Mouse (Mus musculus): ENCODE measurements around the gene Kdm2b. TPM values are rescaled to one million over a fixed set of nuclear protein-coding genes. Genes with fewer than 3 reads are reported as not detected.
A peak's percentile ranks its signal among the peaks of the same experiment; 100 is the strongest.

Kdm2b gene
- polyA plus RNA-seq, 1 experiment = 10.9 TPM

- peaks cover 12% of the 10 kb centered on the region; the same call in 1 of the 2 replicates for H3K4me1 ChIP-seq (ENCODE audit: control insufficient read depth, insufficient read depth, low read length)
- WGBS = 84% methylated on average over 7 of the region's 7 CpGs
- no peak overlapping the region for H3K4me3 ChIP-seq (ENCODE audit: insufficient read depth, low read depth, low read length)
- H3K36me3 ChIP-seq (ENCODE audit: control insufficient read depth, insufficient read depth, low read length) = no peaks in the 10 kb centered on the region
- H3K27me3 ChIP-seq (replicated peaks; ENCODE audit: control insufficient read depth, insufficient read depth, low read length) = no peaks in the 10 kb centered on the region
- no peak for DNase-seq
- TF ChIP-seq CTCF (conservative IDR thresholded peaks at IDR 0.05; ENCODE audit: insufficient read depth, insufficient read length, low read depth, low read length) (no peak), POLR2A (IDR thresholded peaks at IDR 0.05; ENCODE audit: low read depth, low read length) (no peak)
- no peak overlapping the region for H3K27ac ChIP-seq (ENCODE audit: insufficient read depth, low read depth, low read length)
These were observed 40.1 kb upstream of the Kdm2b start for GRCm38 (mm10) chr5:123029729-123030128.

- TF ChIP-seq POLR2A (IDR thresholded peaks at IDR 0.05; ENCODE audit: low read depth, low read length) (no peak), CTCF (conservative IDR thresholded peaks at IDR 0.05; ENCODE audit: insufficient read depth, insufficient read length, low read depth, low read length) (no peak)
- H3K27me3 ChIP-seq (replicated peaks; ENCODE audit: control insufficient read depth, insufficient read depth, low read length) = no peaks in the 10 kb centered on the region
- DNase-seq = peak; percentile 74
- H3K36me3 ChIP-seq (ENCODE audit: control insufficient read depth, insufficient read depth, low read length) = no peaks in the 10 kb centered on the region
- no peak overlapping the region for H3K4me3 ChIP-seq (ENCODE audit: insufficient read depth, low read depth, low read length)
- peaks cover 15% of the 10 kb centered on the region; the same call in 1 of the 2 replicates for H3K4me1 ChIP-seq (ENCODE audit: control insufficient read depth, insufficient read depth, low read length)
- 36% methylated on average over 6 of the region's 6 CpGs for WGBS
- H3K27ac ChIP-seq (ENCODE audit: insufficient read depth, low read depth, low read length) = no peak overlapping the region
These were observed 37.8 kb upstream of the Kdm2b start for GRCm38 (mm10) chr5:123027436-123027835.

GRCm38 (mm10) chr5:123026414-123026813, 36.8 kb upstream of the Kdm2b start:
- 65% methylated on average over 6 of the region's 6 CpGs for WGBS

GRCm38 (mm10) chr5:123024965-123025573, 35.4 kb upstream of the Kdm2b start:
- no peak for TF ChIP-seq POLR2A (IDR thresholded peaks at IDR 0.05; ENCODE audit: low read depth, low read length)
- TF ChIP-seq CTCF (conservative IDR thresholded peaks at IDR 0.05; ENCODE audit: insufficient read depth, insufficient read length, low read depth, low read length) = no peak
- Histone ChIP-seq H3K4me1 (ENCODE audit: control insufficient read depth, insufficient read depth, low read length) (peaks cover 15% of the 10 kb centered on the region; the same call in 1 of the 2 replicates), H3K27me3 (replicated peaks; ENCODE audit: control insufficient read depth, insufficient read depth, low read length) (no peaks in the 10 kb centered on the region), H3K4me3 (ENCODE audit: insufficient read depth, low read depth, low read length) (no peak overlapping the region), H3K27ac (ENCODE audit: insufficient read depth, low read depth, low read length) (no peak overlapping the region), H3K36me3 (ENCODE audit: control insufficient read depth, insufficient read depth, low read length) (no peaks in the 10 kb centered on the region)
- 29% methylated on average over 9 of the region's 9 CpGs for WGBS
- peak; percentile 68 for DNase-seq

More at GRCm38 (mm10) chr5:123026414-123026813, 36.8 kb upstream of the Kdm2b start:
- Histone ChIP-seq H3K27me3 (replicated peaks; ENCODE audit: control insufficient read depth, insufficient read depth, low read length) (no peaks in the 10 kb centered on the region), H3K36me3 (ENCODE audit: control insufficient read depth, insufficient read depth, low read length) (no peaks in the 10 kb centered on the region), H3K4me1 (ENCODE audit: control insufficient read depth, insufficient read depth, low read length) (peaks cover 15% of the 10 kb centered on the region; the same call in 1 of the 2 replicates), H3K4me3 (ENCODE audit: insufficient read depth, low read depth, low read length) (no peak overlapping the region), H3K27ac (ENCODE audit: insufficient read depth, low read depth, low read length) (no peak overlapping the region)
- peak; percentile 53 for DNase-seq
- TF ChIP-seq POLR2A (IDR thresholded peaks at IDR 0.05; ENCODE audit: low read depth, low read length) (no peak), CTCF (conservative IDR thresholded peaks at IDR 0.05; ENCODE audit: insufficient read depth, insufficient read length, low read depth, low read length) (no peak)

- H3K4me3 ChIP-seq (ENCODE audit: insufficient read depth, low read depth, low read length) = no peak overlapping the region
- no peak for TF ChIP-seq CTCF (conservative IDR thresholded peaks at IDR 0.05; ENCODE audit: insufficient read depth, insufficient read length, low read depth, low read length)
- TF ChIP-seq POLR2A (IDR thresholded peaks at IDR 0.05; ENCODE audit: low read depth, low read length) = no peak
- no peak overlapping the region for H3K27ac ChIP-seq (ENCODE audit: insufficient read depth, low read depth, low read length)
- 86% methylated on average over 6 of the region's 6 CpGs for WGBS
- no peaks in the 10 kb centered on the region for H3K27me3 ChIP-seq (replicated peaks; ENCODE audit: control insufficient read depth, insufficient read depth, low read length)
- no peak for DNase-seq
- H3K4me1 ChIP-seq (ENCODE audit: control insufficient read depth, insufficient read depth, low read length) = peaks cover 15% of the 10 kb centered on the region
- H3K36me3 ChIP-seq (ENCODE audit: control insufficient read depth, insufficient read depth, low read length) = no peaks in the 10 kb centered on the region
These were observed 34.7 kb upstream of the Kdm2b start for GRCm38 (mm10) chr5:123024312-123024711.

- Histone ChIP-seq H3K4me1 (ENCODE audit: control insufficient read depth, insufficient read depth, low read length) (peaks cover 19% of the 10 kb centered on the region), H3K4me3 (ENCODE audit: insufficient read depth, low read depth, low read length) (no peak overlapping the region), H3K27me3 (replicated peaks; ENCODE audit: control insufficient read depth, insufficient read depth, low read length) (no peaks in the 10 kb centered on the region), H3K27ac (ENCODE audit: insufficient read depth, low read depth, low read length) (peak overlapping the region; percentile 49; the same call in 1 of the 2 replicates), H3K36me3 (ENCODE audit: control insufficient read depth, insufficient read depth, low read length) (no peaks in the 10 kb centered on the region)
- peak; percentile 92 for DNase-seq
- WGBS = 35% methylated on average over 6 of the region's 6 CpGs
- TF ChIP-seq CTCF (conservative IDR thresholded peaks at IDR 0.05; ENCODE audit: insufficient read depth, insufficient read length, low read depth, low read length) (no peak), POLR2A (IDR thresholded peaks at IDR 0.05; ENCODE audit: low read depth, low read length) (no peak)
These were observed 33.4 kb upstream of the Kdm2b start for GRCm38 (mm10) chr5:123023049-123023448.

GRCm38 (mm10) chr5:123021438-123021837, 31.8 kb upstream of the Kdm2b start:
- TF ChIP-seq POLR2A (IDR thresholded peaks at IDR 0.05; ENCODE audit: low read depth, low read length) (no peak), CTCF (conservative IDR thresholded peaks at IDR 0.05; ENCODE audit: insufficient read depth, insufficient read length, low read depth, low read length) (no peak)
- Histone ChIP-seq H3K27ac (ENCODE audit: insufficient read depth, low read depth, low read length) (no peak overlapping the region), H3K4me3 (ENCODE audit: insufficient read depth, low read depth, low read length) (no peak overlapping the region), H3K36me3 (ENCODE audit: control insufficient read depth, insufficient read depth, low read length) (no peaks in the 10 kb centered on the region), H3K27me3 (replicated peaks; ENCODE audit: control insufficient read depth, insufficient read depth, low read length) (no peaks in the 10 kb centered on the region), H3K4me1 (ENCODE audit: control insufficient read depth, insufficient read depth, low read length) (peaks cover 22% of the 10 kb centered on the region)
- DNase-seq = no peak
- WGBS = 79% methylated on average over 7 of the region's 7 CpGs
